Mouse (Mus musculus) heart, adult 2 months (tissue): Measurements from ENCODE around the gene Slc5a6. TPM values are rescaled to one million over a fixed set of nuclear protein-coding genes. Genes with fewer than 3 reads are reported as not detected.
A peak's percentile ranks its signal among the peaks of the same experiment; 100 is the strongest.

Experiments
- DNase-seq, 2 experiments: peaks; one replicate each; pipeline ENCODE4 v3.0.0; 2021
- H3K27ac ChIP-seq: fragments of 200-600 bp; 2 replicates; pipeline ENCODE4 v1.8.1; 2022
- H3K27me3 ChIP-seq: fragments of 200-500 bp; 2 replicates; pipeline ENCODE4 v1.6.1; 2012; ENCODE audit warnings: mild to moderate bottlenecking, low read length, inconsistent platforms, mixed read lengths; ENCODE audit not compliant: control insufficient read depth, insufficient read depth
- H3K36me3 ChIP-seq: fragments of 200-500 bp; 2 replicates; pipeline ENCODE4 v1.6.1; 2012; ENCODE audit warnings: low read length, inconsistent platforms; ENCODE audit not compliant: control insufficient read depth, insufficient read depth
- H3K4me1 ChIP-seq: fragments of 200-500 bp; 2 replicates; pipeline ENCODE4 v1.6.1; 2011; ENCODE audit warnings: low read length; ENCODE audit not compliant: control insufficient read depth, insufficient read depth
- H3K4me3 ChIP-seq: fragments of 200-600 bp; 2 replicates; pipeline ENCODE4 v1.8.1; 2022
- H3K79me2 ChIP-seq: fragments of 200-500 bp; replicated peaks from 2 replicates; pipeline ENCODE4 v1.6.1; 2012; ENCODE audit warnings: mild to moderate bottlenecking, inconsistent platforms, low read length, moderate library complexity, mixed read lengths; ENCODE audit not compliant: control insufficient read depth, insufficient read depth
- H3K9ac ChIP-seq: fragments of 200-500 bp; 2 replicates; pipeline ENCODE4 v1.6.1; 2012; ENCODE audit warnings: low read depth, mild to moderate bottlenecking, control low read depth, inconsistent platforms, low read length, mixed read lengths
- CTCF ChIP-seq: fragments of 200-600 bp; IDR thresholded peaks from 2 replicates; pipeline ENCODE4 v1.8.1; 2022; ENCODE audit warnings: antibody characterized with exemption, mild to moderate bottlenecking, moderate library complexity
- EP300 ChIP-seq: fragments of 200-500 bp; IDR thresholded peaks from 2 replicates; pipeline ENCODE4 v1.6.1; 2011; ENCODE audit warnings: low read depth, low read length, control low read depth; ENCODE audit not compliant: insufficient read depth
- POLR2A ChIP-seq: fragments of 200-500 bp; IDR thresholded peaks from 2 replicates; pipeline ENCODE4 v1.6.1; 2011; ENCODE audit warnings: mild to moderate bottlenecking, low read depth, low read length, control low read depth; ENCODE audit not compliant: insufficient read depth
- WGBS: fragments of 180-500 bp; shearing (Covaris S2); methylation state at CpG from one replicate; pipeline ENCODE4 v1.1.7; 2018; 5-methylcytosine and 5-hydroxymethylcytosine counted together
- intact Hi-C: fragments of 180-260 bp; cut with DNase I; formaldehyde crosslinking; loops from one replicate; pipeline ENCODE4 v1.15.1; 2025
- polyA plus RNA-seq: library from polyadenylated mRNA; depleted of rRNA; stranded (reverse); fragments of >200 nt; gene quantifications from 2 replicates; pipeline ENCODE4 v1.2.3, GENCODE M21; 2012
- total RNA-seq, 2 experiments: library from RNA; stranded (reverse); gene quantifications; 2 replicates each; pipeline ENCODE4 v1.2.3; 2021

The Slc5a6 gene
- total and polyA plus RNA-seq, 3 experiments: 11.8 to 25.5 (median 13.2) TPM

- 1% methylated on average over 50 of the region's 54 CpGs for WGBS
- H3K9ac ChIP-seq: peak overlapping the region; percentile 25; the same call in 1 of the 2 replicates
- intact Hi-C loops: no loop called here
- H3K4me1 ChIP-seq: peaks cover 4% of the 10 kb centered on the region
- H3K36me3 ChIP-seq: no peaks in the 10 kb centered on the region
- H3K27me3 ChIP-seq: peaks cover 22% of the 10 kb centered on the region
- no peaks in the 10 kb centered on the region for H3K79me2 ChIP-seq
- DNase-seq: peak; percentile 50 to 64
- peak overlapping the region; percentile 37; the same call in 1 of the 2 replicates for H3K4me3 ChIP-seq
- H3K27ac ChIP-seq: no peak overlapping the region
- TF ChIP-seq POLR2A: no peak
- TF ChIP-seq CTCF: no peak
- no peak for TF ChIP-seq EP300
These were observed 44.7 kb upstream of the Slc5a6 start for GRCm38 (mm10) chr5:31093151-31094041.

GRCm38 (mm10) chr5:31092231-31092975 is 43.7 kb upstream of the Slc5a6 start:
- WGBS: 10% methylated on average over 53 of the region's 53 CpGs

GRCm38 (mm10) chr5:31087131-31087530 is 38.4 kb upstream of the Slc5a6 start:
- no peak for TF ChIP-seq CTCF
- no peak for TF ChIP-seq EP300
- no peak for TF ChIP-seq POLR2A
- WGBS: 60% methylated on average over 2 of the region's 2 CpGs
- H3K9ac ChIP-seq: no peak overlapping the region
- no peaks in the 10 kb centered on the region for H3K36me3 ChIP-seq
- H3K4me1 ChIP-seq: no peaks in the 10 kb centered on the region; the same call in none of the 2 replicates
- H3K4me3 ChIP-seq: no peak overlapping the region
- peaks cover 2% of the 10 kb centered on the region for H3K27me3 ChIP-seq
- no peak overlapping the region for H3K27ac ChIP-seq
- intact Hi-C loops: no loop called here
- DNase-seq: no peak
- H3K79me2 ChIP-seq: no peaks in the 10 kb centered on the region

More at GRCm38 (mm10) chr5:31092231-31092975, 43.7 kb upstream of the Slc5a6 start:
- Histone ChIP-seq H3K27me3 (peaks cover 22% of the 10 kb centered on the region), H3K4me3 (peak overlapping the region; percentile 37; the same call in 1 of the 2 replicates), H3K27ac (no peak overlapping the region), H3K9ac (peak overlapping the region; percentile 25; the same call in 1 of the 2 replicates), H3K36me3 (no peaks in the 10 kb centered on the region), H3K4me1 (peaks cover 4% of the 10 kb centered on the region), H3K79me2 (no peaks in the 10 kb centered on the region)
- no peak for TF ChIP-seq CTCF
- TF ChIP-seq POLR2A: no peak
- TF ChIP-seq EP300: no peak
- intact Hi-C loops: no loop called here
- DNase-seq: no peak

- Histone ChIP-seq H3K36me3 (no peaks in the 10 kb centered on the region), H3K27ac (no peak overlapping the region), H3K79me2 (no peaks in the 10 kb centered on the region), H3K9ac (no peak overlapping the region), H3K4me3 (no peak overlapping the region), H3K27me3 (no peaks in the 10 kb centered on the region; the same call in none of the 2 replicates), H3K4me1 (no peaks in the 10 kb centered on the region; the same call in none of the 2 replicates)
- 33% methylated on average over 7 of the region's 7 CpGs for WGBS
- no peak for DNase-seq
- intact Hi-C loops: no loop called here
- TF ChIP-seq CTCF (no peak), POLR2A (no peak), EP300 (no peak)
These were observed 37.9 kb upstream of the Slc5a6 start for GRCm38 (mm10) chr5:31086606-31087005.

- Histone ChIP-seq H3K4me1 (no peaks in the 10 kb centered on the region; the same call in none of the 2 replicates), H3K79me2 (no peaks in the 10 kb centered on the region), H3K27me3 (no peaks in the 10 kb centered on the region; the same call in 1 of the 2 replicates), H3K36me3 (no peaks in the 10 kb centered on the region), H3K27ac (no peak overlapping the region), H3K4me3 (no peak overlapping the region), H3K9ac (no peak overlapping the region)
- no peak for DNase-seq
- TF ChIP-seq EP300 (no peak), POLR2A (no peak), CTCF (no peak)
- WGBS: 18% methylated on average over 8 of the region's 8 CpGs
- intact Hi-C loops: loop anchor here (2.0 kb wide), 1 partner anchor 27 kb away; no protein-coding TSS in a partner anchor
These were observed 35.2 kb upstream of the Slc5a6 start for GRCm38 (mm10) chr5:31083949-31084348.
